Comparison of ENCODE assay signal across 17 mouse cellular contexts in the genomic region with DNA sequence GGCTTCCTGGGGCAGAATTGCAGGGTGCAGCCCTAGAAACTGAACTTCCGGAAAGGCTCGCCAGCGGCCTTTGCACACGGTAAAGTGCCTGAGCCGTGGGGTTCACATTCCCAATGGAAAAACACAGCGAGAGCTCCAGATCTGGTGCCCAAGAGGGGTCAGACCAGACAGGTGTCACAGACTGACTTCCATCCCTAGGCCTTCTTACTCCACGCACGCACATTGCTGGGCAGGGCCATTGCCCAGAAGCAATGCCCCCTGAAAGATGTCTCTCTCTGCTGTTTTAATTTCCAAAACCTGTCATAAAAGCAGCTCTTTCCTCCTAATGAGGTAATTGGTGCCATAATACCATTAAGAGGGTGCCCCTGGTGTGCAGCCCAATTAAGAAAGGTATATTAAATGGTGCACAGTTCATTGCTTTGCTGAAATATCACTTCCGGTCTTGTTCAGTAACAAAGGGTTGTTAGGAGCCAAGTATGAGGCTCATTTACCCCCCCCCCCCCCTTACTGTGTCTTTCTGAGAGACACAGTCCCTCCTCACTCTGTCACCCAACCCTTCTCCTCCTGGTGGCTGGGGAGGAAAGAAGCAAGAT.
DNase-seq lines count a peak whose midpoint lies in the region; ATAC-seq lines count a peak whose summit lies in the region.
"Had no signal": no experiment of that assay in that cellular context is flagged by ENCODE, and none has a peak within 500 bp of the region (broad histone marks: within the 10 kb centered on the region; RNA-seq: fewer than 3 reads in every experiment).

No protein-coding gene starts in this region.

- WGBS in hindbrain, embryonic 15.5 days = 60% methylated on average over 9 of the region's 9 CpGs
- 68% methylated on average over 9 of the region's 9 CpGs for WGBS in hindbrain, embryonic 16.5 days
- WGBS in neural tube, embryonic 13.5 days = 33% methylated on average over 9 of the region's 9 CpGs
- WGBS in midbrain, embryonic 13.5 days = 63% methylated on average over 9 of the region's 9 CpGs

- ATAC-seq in hindbrain, embryonic 15.5 days (ENCODE audit: low FRiP score, low read depth) = 0 out of 2 replicates have a peak, but pooled peaks have one; percentile 23
- ATAC-seq in hindbrain, embryonic 16.5 days = no peak
- ATAC-seq in neural tube, embryonic 13.5 days (ENCODE audit: low read depth) = peak; percentile 64
- no peak for ATAC-seq in midbrain, embryonic 13.5 days
- ATAC-seq: midbrain, embryonic 15.5 days had no signal

- peak; percentile 46 for DNase-seq in retina, postnatal 1 day
- no peak for DNase-seq in retina, embryonic 14.5 days (ENCODE audit: low spot score)
- DNase-seq in natural killer cell, adult 2 months (ENCODE audit: low spot score in 2 of 2) = no peak
- DNase-seq: cerebellum, postnatal 36 days; heart, adult 18-20 months; right cerebral cortex, adult 18-20 months; spleen, adult 18-20 months; thymus, postnatal 4 days had no signal

- H3K4me3 ChIP-seq in hindbrain, embryonic 15.5 days = no peak overlapping the region
- H3K4me3 ChIP-seq in hindbrain, embryonic 16.5 days (ENCODE audit: low read length) = no peak overlapping the region
- H3K4me3 ChIP-seq in neural tube, embryonic 13.5 days = no peak overlapping the region
- H3K4me3 ChIP-seq in midbrain, embryonic 13.5 days (replicated peaks) = no peak overlapping the region
- H3K4me3 ChIP-seq: embryonic facial prominence, embryonic 13.5 days; forebrain, embryonic 12.5 days; midbrain, embryonic 15.5 days had no signal

- no peaks in the 10 kb centered on the region for H3K36me3 ChIP-seq in hindbrain, embryonic 15.5 days
- H3K36me3 ChIP-seq in hindbrain, embryonic 16.5 days (ENCODE audit: control insufficient read depth, insufficient read depth, low read length) = no peaks in the 10 kb centered on the region
- H3K36me3 ChIP-seq in neural tube, embryonic 13.5 days = no peaks in the 10 kb centered on the region
- H3K36me3 ChIP-seq in midbrain, embryonic 13.5 days = no peaks in the 10 kb centered on the region
- H3K36me3 ChIP-seq: embryonic facial prominence, embryonic 13.5 days; forebrain, embryonic 12.5 days; G1E; midbrain, embryonic 15.5 days had no signal

- H3K4me1 ChIP-seq in hindbrain, embryonic 15.5 days (replicated peaks) = peaks cover 16% of the 10 kb centered on the region
- H3K4me1 ChIP-seq in hindbrain, embryonic 16.5 days (ENCODE audit: control insufficient read depth, insufficient read depth, low read depth, low read length) = no peaks in the 10 kb centered on the region; the same call in none of the 2 replicates
- H3K4me1 ChIP-seq in neural tube, embryonic 13.5 days (replicated peaks) = peaks cover 34% of the 10 kb centered on the region
- H3K4me1 ChIP-seq in midbrain, embryonic 13.5 days (replicated peaks) = no peaks in the 10 kb centered on the region; the same call in 1 of the 2 replicates
- H3K4me1 ChIP-seq: midbrain, embryonic 15.5 days had no signal

- no peak overlapping the region for H3K4me2 ChIP-seq in hindbrain, embryonic 15.5 days
- H3K4me2 ChIP-seq in hindbrain, embryonic 16.5 days (ENCODE audit: low read length) = no peak overlapping the region
- no peak overlapping the region for H3K4me2 ChIP-seq in neural tube, embryonic 13.5 days
- H3K4me2 ChIP-seq in midbrain, embryonic 13.5 days (replicated peaks) = no peak overlapping the region
- H3K4me2 ChIP-seq: embryonic facial prominence, embryonic 13.5 days; forebrain, embryonic 12.5 days; midbrain, embryonic 15.5 days had no signal

- H3K27me3 ChIP-seq in hindbrain, embryonic 15.5 days = 0 out of 2 replicates have a peak, but pooled peaks cover 9% of the 10 kb centered on the region
- no peaks in the 10 kb centered on the region; the same call in none of the 2 replicates for H3K27me3 ChIP-seq in hindbrain, embryonic 16.5 days (replicated peaks; ENCODE audit: control insufficient read depth, insufficient read depth, low read length)
- peaks cover 39% of the 10 kb centered on the region for H3K27me3 ChIP-seq in neural tube, embryonic 13.5 days
- peaks cover 39% of the 10 kb centered on the region for H3K27me3 ChIP-seq in midbrain, embryonic 13.5 days
- H3K27me3 ChIP-seq: embryonic facial prominence, embryonic 13.5 days had no signal

- H3K9me3 ChIP-seq in hindbrain, embryonic 15.5 days = no peaks in the 10 kb centered on the region
- no peaks in the 10 kb centered on the region for H3K9me3 ChIP-seq in hindbrain, embryonic 16.5 days (ENCODE audit: control insufficient read depth, low read length)
- no peaks in the 10 kb centered on the region for H3K9me3 ChIP-seq in neural tube, embryonic 13.5 days
- H3K9me3 ChIP-seq in midbrain, embryonic 13.5 days = no peaks in the 10 kb centered on the region
- H3K9me3 ChIP-seq: embryonic facial prominence, embryonic 13.5 days; forebrain, embryonic 12.5 days; G1E; midbrain, embryonic 15.5 days had no signal

- no peak overlapping the region for H3K9ac ChIP-seq in hindbrain, embryonic 15.5 days
- no peak overlapping the region for H3K9ac ChIP-seq in hindbrain, embryonic 16.5 days (ENCODE audit: low read depth, low read length)
- H3K9ac ChIP-seq in neural tube, embryonic 13.5 days = no peak overlapping the region
- H3K9ac ChIP-seq in midbrain, embryonic 13.5 days (replicated peaks) = no peak overlapping the region
- H3K9ac ChIP-seq: embryonic facial prominence, embryonic 13.5 days; forebrain, embryonic 12.5 days; liver, embryonic 14.5 days; midbrain, embryonic 15.5 days had no signal

- H3K27ac ChIP-seq in hindbrain, embryonic 15.5 days (replicated peaks) = no peak overlapping the region
- H3K27ac ChIP-seq in hindbrain, embryonic 16.5 days (ENCODE audit: low read depth, low read length) = no peak overlapping the region
- H3K27ac ChIP-seq in neural tube, embryonic 13.5 days (replicated peaks) = 0 out of 2 replicates have a peak overlapping the region, but pooled peaks have one; percentile 0
- H3K27ac ChIP-seq in midbrain, embryonic 13.5 days = no peak overlapping the region
- H3K27ac ChIP-seq: embryonic facial prominence, embryonic 13.5 days; forebrain, embryonic 12.5 days; liver, embryonic 14.5 days; midbrain, embryonic 15.5 days had no signal

Comparison
In these comparisons a context has a peak if more than half of its experiments do, and no peak if none do; other contexts are left out.
1. ATAC-seq: peak in hindbrain, embryonic 15.5 days (single experiment) and neural tube, embryonic 13.5 days (single experiment); none in hindbrain, embryonic 16.5 days (single experiment) and midbrain, embryonic 13.5 days (single experiment).